Mouse (Mus musculus): ENCODE results near the gene Camk1d. TPM values are rescaled to one million over a fixed set of nuclear protein-coding genes. Genes with fewer than 3 reads are reported as not detected.

Camk1d gene
- polyA plus RNA-seq, 1 experiment from 2014 or later: 0.94 TPM

- Histone ChIP-seq H3K4me2 (ENCODE audit: low read depth, low read length) (no peak overlapping the region), H3K4me3 (ENCODE audit: low read depth, low read length) (no peak overlapping the region), H3K9ac (replicated peaks; ENCODE audit: low read length) (no peak overlapping the region), H3K36me3 (replicated peaks; ENCODE audit: control insufficient read depth, insufficient read depth, low read depth, low read length) (no peaks in the 10 kb centered on the region), H3K27ac (replicated peaks; ENCODE audit: low read depth, low read length) (no peak overlapping the region), H3K4me1 (ENCODE audit: control insufficient read depth, insufficient read depth, low read length) (no peaks in the 10 kb centered on the region), H3K27me3 (ENCODE audit: control insufficient read depth, insufficient read depth, low read length) (no peaks in the 10 kb centered on the region), H3K9me3 (replicated peaks; ENCODE audit: control insufficient read depth, low read length) (no peaks in the 10 kb centered on the region)
- WGBS: 71% methylated on average over 8 of the region's 8 CpGs
- no peak for DNase-seq (ENCODE audit: low spot score)
- ATAC-seq (replicated peaks; ENCODE audit: insufficient number of reproducible peaks, low FRiP score, low TSS enrichment, low read depth): no peak
These were observed 399.0 kb downstream of the Camk1d start for GRCm38 (mm10) chr2:5315291-5315828.

GRCm38 (mm10) chr2:5314530-5315166, 399.7 kb downstream of the Camk1d start:
- H3K27ac ChIP-seq (replicated peaks; ENCODE audit: low read depth, low read length): no peak overlapping the region
- no peak overlapping the region for H3K9ac ChIP-seq (replicated peaks; ENCODE audit: low read length)
- no peak overlapping the region for H3K4me2 ChIP-seq (ENCODE audit: low read depth, low read length)
- DNase-seq (ENCODE audit: low spot score): peak; percentile 26
- 24% methylated on average over 9 of the region's 9 CpGs for WGBS
- no peaks in the 10 kb centered on the region for H3K27me3 ChIP-seq (ENCODE audit: control insufficient read depth, insufficient read depth, low read length)
- no peak overlapping the region for H3K4me3 ChIP-seq (ENCODE audit: low read depth, low read length)
- H3K9me3 ChIP-seq (replicated peaks; ENCODE audit: control insufficient read depth, low read length): no peaks in the 10 kb centered on the region
- no peaks in the 10 kb centered on the region for H3K4me1 ChIP-seq (ENCODE audit: control insufficient read depth, insufficient read depth, low read length)
- no peaks in the 10 kb centered on the region for H3K36me3 ChIP-seq (replicated peaks; ENCODE audit: control insufficient read depth, insufficient read depth, low read depth, low read length)
- ATAC-seq (replicated peaks; ENCODE audit: insufficient number of reproducible peaks, low FRiP score, low TSS enrichment, low read depth): peak; percentile 87

GRCm38 (mm10) chr2:5305156-5305555, 409.2 kb downstream of the Camk1d start:
- Histone ChIP-seq H3K36me3 (replicated peaks; ENCODE audit: control insufficient read depth, insufficient read depth, low read depth, low read length) (no peaks in the 10 kb centered on the region), H3K4me1 (ENCODE audit: control insufficient read depth, insufficient read depth, low read length) (no peaks in the 10 kb centered on the region), H3K27me3 (ENCODE audit: control insufficient read depth, insufficient read depth, low read length) (no peaks in the 10 kb centered on the region), H3K27ac (replicated peaks; ENCODE audit: low read depth, low read length) (no peak overlapping the region), H3K9me3 (replicated peaks; ENCODE audit: control insufficient read depth, low read length) (no peaks in the 10 kb centered on the region), H3K9ac (replicated peaks; ENCODE audit: low read length) (no peak overlapping the region), H3K4me3 (ENCODE audit: low read depth, low read length) (no peak overlapping the region), H3K4me2 (ENCODE audit: low read depth, low read length) (no peak overlapping the region)
- ATAC-seq (replicated peaks; ENCODE audit: insufficient number of reproducible peaks, low FRiP score, low TSS enrichment, low read depth) (no peak), DNase-seq (ENCODE audit: low spot score) (no peak)
- 74% methylated on average over 3 of the region's 3 CpGs for WGBS

GRCm38 (mm10) chr2:5304451-5304850, 409.9 kb downstream of the Camk1d start:
- no peak overlapping the region for H3K4me2 ChIP-seq (ENCODE audit: low read depth, low read length)
- H3K9me3 ChIP-seq (replicated peaks; ENCODE audit: control insufficient read depth, low read length): no peaks in the 10 kb centered on the region
- DNase-seq (ENCODE audit: low spot score) (no peak), ATAC-seq (replicated peaks; ENCODE audit: insufficient number of reproducible peaks, low FRiP score, low TSS enrichment, low read depth) (no peak)
- H3K27me3 ChIP-seq (ENCODE audit: control insufficient read depth, insufficient read depth, low read length): no peaks in the 10 kb centered on the region
- H3K27ac ChIP-seq (replicated peaks; ENCODE audit: low read depth, low read length): no peak overlapping the region
- no peaks in the 10 kb centered on the region for H3K4me1 ChIP-seq (ENCODE audit: control insufficient read depth, insufficient read depth, low read length)
- WGBS: 86% methylated on average over 12 of the region's 12 CpGs
- no peaks in the 10 kb centered on the region for H3K36me3 ChIP-seq (replicated peaks; ENCODE audit: control insufficient read depth, insufficient read depth, low read depth, low read length)
- no peak overlapping the region for H3K9ac ChIP-seq (replicated peaks; ENCODE audit: low read length)
- no peak overlapping the region for H3K4me3 ChIP-seq (ENCODE audit: low read depth, low read length)

- WGBS: 90% methylated on average over 12 of the region's 12 CpGs
- no peak overlapping the region for H3K9ac ChIP-seq (replicated peaks; ENCODE audit: low read length)
- no peak overlapping the region for H3K27ac ChIP-seq (replicated peaks; ENCODE audit: low read depth, low read length)
- H3K4me3 ChIP-seq (ENCODE audit: low read depth, low read length): no peak overlapping the region
- DNase-seq (ENCODE audit: low spot score): no peak
- H3K4me2 ChIP-seq (ENCODE audit: low read depth, low read length): no peak overlapping the region
- H3K36me3 ChIP-seq (replicated peaks; ENCODE audit: control insufficient read depth, insufficient read depth, low read depth, low read length): no peaks in the 10 kb centered on the region
- no peak for ATAC-seq (replicated peaks; ENCODE audit: insufficient number of reproducible peaks, low FRiP score, low TSS enrichment, low read depth)
- no peaks in the 10 kb centered on the region for H3K4me1 ChIP-seq (ENCODE audit: control insufficient read depth, insufficient read depth, low read length)
- no peaks in the 10 kb centered on the region for H3K9me3 ChIP-seq (replicated peaks; ENCODE audit: control insufficient read depth, low read length)
- H3K27me3 ChIP-seq (ENCODE audit: control insufficient read depth, insufficient read depth, low read length): no peaks in the 10 kb centered on the region
These were observed 413.0 kb downstream of the Camk1d start for GRCm38 (mm10) chr2:5301286-5301685.

- H3K9ac ChIP-seq (replicated peaks; ENCODE audit: low read length): no peak overlapping the region
- no peak for DNase-seq (ENCODE audit: low spot score)
- no peaks in the 10 kb centered on the region for H3K36me3 ChIP-seq (replicated peaks; ENCODE audit: control insufficient read depth, insufficient read depth, low read depth, low read length)
- H3K4me1 ChIP-seq (ENCODE audit: control insufficient read depth, insufficient read depth, low read length): no peaks in the 10 kb centered on the region
- no peak overlapping the region for H3K27ac ChIP-seq (replicated peaks; ENCODE audit: low read depth, low read length)
- no peak overlapping the region for H3K4me2 ChIP-seq (ENCODE audit: low read depth, low read length)
- ATAC-seq (replicated peaks; ENCODE audit: insufficient number of reproducible peaks, low FRiP score, low TSS enrichment, low read depth): no peak
- 86% methylated on average over 10 of the region's 10 CpGs for whole genome bisulfite sequencing
- H3K4me3 ChIP-seq (ENCODE audit: low read depth, low read length): no peak overlapping the region
- H3K27me3 ChIP-seq (ENCODE audit: control insufficient read depth, insufficient read depth, low read length): no peaks in the 10 kb centered on the region
- no peaks in the 10 kb centered on the region for H3K9me3 ChIP-seq (replicated peaks; ENCODE audit: control insufficient read depth, low read length)
These were observed 416.2 kb downstream of the Camk1d start for GRCm38 (mm10) chr2:5298071-5298470.

GRCm38 (mm10) chr2:5296749-5297545, 417.4 kb downstream of the Camk1d start:
- no peaks in the 10 kb centered on the region for H3K27me3 ChIP-seq (ENCODE audit: control insufficient read depth, insufficient read depth, low read length)
- WGBS: 90% methylated on average over 11 of the region's 11 CpGs
- ATAC-seq (replicated peaks; ENCODE audit: insufficient number of reproducible peaks, low FRiP score, low TSS enrichment, low read depth) (no peak), DNase-seq (ENCODE audit: low spot score) (no peak)
- H3K4me3 ChIP-seq (ENCODE audit: low read depth, low read length): no peak overlapping the region
- H3K4me2 ChIP-seq (ENCODE audit: low read depth, low read length): no peak overlapping the region
- no peak overlapping the region for H3K9ac ChIP-seq (replicated peaks; ENCODE audit: low read length)
- no peaks in the 10 kb centered on the region for H3K9me3 ChIP-seq (replicated peaks; ENCODE audit: control insufficient read depth, low read length)
- H3K36me3 ChIP-seq (replicated peaks; ENCODE audit: control insufficient read depth, insufficient read depth, low read depth, low read length): no peaks in the 10 kb centered on the region
- H3K4me1 ChIP-seq (ENCODE audit: control insufficient read depth, insufficient read depth, low read length): no peaks in the 10 kb centered on the region
- H3K27ac ChIP-seq (replicated peaks; ENCODE audit: low read depth, low read length): no peak overlapping the region

- Histone ChIP-seq H3K4me3 (ENCODE audit: low read depth, low read length) (no peak overlapping the region), H3K27ac (replicated peaks; ENCODE audit: low read depth, low read length) (no peak overlapping the region), H3K9ac (replicated peaks; ENCODE audit: low read length) (no peak overlapping the region), H3K4me1 (ENCODE audit: control insufficient read depth, insufficient read depth, low read length) (no peaks in the 10 kb centered on the region), H3K27me3 (ENCODE audit: control insufficient read depth, insufficient read depth, low read length) (no peaks in the 10 kb centered on the region), H3K36me3 (replicated peaks; ENCODE audit: control insufficient read depth, insufficient read depth, low read depth, low read length) (no peaks in the 10 kb centered on the region), H3K4me2 (ENCODE audit: low read depth, low read length) (no peak overlapping the region), H3K9me3 (replicated peaks; ENCODE audit: control insufficient read depth, low read length) (no peaks in the 10 kb centered on the region)
- ATAC-seq (replicated peaks; ENCODE audit: insufficient number of reproducible peaks, low FRiP score, low TSS enrichment, low read depth) (no peak), DNase-seq (ENCODE audit: low spot score) (no peak)
These were observed 419.2 kb downstream of the Camk1d start for GRCm38 (mm10) chr2:5295098-5295497.
